10 mouse cellular contexts compared by ENCODE assay signal in the genomic region with DNA sequence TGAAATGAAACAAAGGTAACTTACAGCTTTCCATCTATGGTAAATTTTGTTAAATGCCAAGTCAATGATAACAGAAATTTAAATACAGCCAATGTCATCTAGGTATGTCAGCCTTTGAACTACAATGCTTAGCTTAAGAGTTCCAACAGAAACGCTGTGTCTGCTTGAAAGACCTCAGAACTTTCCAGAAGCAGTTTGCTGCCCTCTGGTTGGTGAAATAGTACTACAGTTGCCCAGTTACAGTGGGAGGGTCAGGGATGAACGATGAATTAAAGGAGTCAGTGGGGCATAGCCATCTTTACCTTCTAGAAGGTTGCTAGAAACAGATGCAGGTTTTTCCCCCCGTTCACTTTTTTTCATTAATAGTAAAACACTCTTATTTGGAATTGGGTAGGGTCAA.
DNase-seq lines count a peak whose midpoint lies in the region; ATAC-seq and TF ChIP-seq lines count a peak whose summit lies in the region.
"Had no signal": no experiment of that assay in that cellular context is flagged by ENCODE, and none has a peak within 500 bp of the region (broad histone marks: within the 10 kb centered on the region; RNA-seq: fewer than 3 reads in every experiment).

No protein-coding gene starts in this region.

- no peak for ATAC-seq in intestine, postnatal 0 days
- ATAC-seq in intestine, embryonic 16.5 days, result no peak

- H3K4me2 ChIP-seq in intestine, postnatal 0 days (replicated peaks; ENCODE audit: low read depth), result no peak overlapping the region
- no peak overlapping the region for H3K4me2 ChIP-seq in intestine, embryonic 16.5 days (ENCODE audit: low read depth, low read length)
- H3K4me2 ChIP-seq: embryonic facial prominence, embryonic 15.5 days had no signal

- no peak overlapping the region for H3K27ac ChIP-seq in intestine, postnatal 0 days (ENCODE audit: low read depth, low read length)
- no peak overlapping the region for H3K27ac ChIP-seq in intestine, embryonic 16.5 days (ENCODE audit: low read length)
- H3K27ac ChIP-seq in spleen, adult 2 months (ENCODE audit: insufficient read depth, low read length), result no peak overlapping the region
- H3K27ac ChIP-seq in cortical plate, adult 2 months (ENCODE audit: insufficient read depth, low read length), result no peak overlapping the region
- H3K27ac ChIP-seq: embryonic facial prominence, embryonic 15.5 days; hindbrain, embryonic 10.5 days had no signal

- peak; percentile 69 for TF ChIP-seq CTCF in intestine, postnatal 0 days (IDR thresholded peaks at IDR 0.05; ENCODE audit: low read depth)
- TF ChIP-seq CTCF in spleen, adult 2 months (IDR thresholded peaks at IDR 0.05; ENCODE audit: extremely low read depth, insufficient read depth, insufficient read length, insufficient replicate concordance), result peak; percentile 11; the same call in 1 of the 2 replicates
- TF ChIP-seq CTCF in cortical plate, adult 2 months (IDR thresholded peaks at IDR 0.05; ENCODE audit: extremely low read depth, insufficient read depth, low read length), result peak; percentile 38; the same call in 1 of the 2 replicates

- no peak for DNase-seq in spleen, adult 2 months (ENCODE audit: low read depth in 1 of 2, low spot score in 2 of 2)
- no peak for DNase-seq in spleen, postnatal 10 days (ENCODE audit: low spot score in 2 of 2)
- DNase-seq in frontal cortex, adult 2 months (ENCODE audit: extremely low spot score in 1 of 2, low spot score in 1 of 2), result no peak
- no peak for DNase-seq in left cerebral cortex, adult 8-10 months (ENCODE audit: low spot score in 2 of 2)
- DNase-seq: thymus, postnatal 4 days had no signal

- H3K4me3 ChIP-seq in intestine, postnatal 0 days (ENCODE audit: low read depth, low read length), result no peak overlapping the region
- no peak overlapping the region for H3K4me3 ChIP-seq in intestine, embryonic 16.5 days (ENCODE audit: low read length)
- H3K4me3 ChIP-seq in spleen, adult 2 months (ENCODE audit: extremely low read depth, insufficient read depth, insufficient read length), result no peak overlapping the region
- H3K4me3 ChIP-seq in cortical plate, adult 2 months (ENCODE audit: insufficient read depth, low read length), result no peak overlapping the region
- H3K4me3 ChIP-seq: embryonic facial prominence, embryonic 15.5 days; hindbrain, embryonic 10.5 days had no signal

- WGBS in intestine, postnatal 0 days, result 67% methylated on average over 3 of the region's 3 CpGs
- 72% methylated on average over 3 of the region's 3 CpGs for WGBS in intestine, embryonic 16.5 days
- WGBS in spleen, adult 2 months, result 52% methylated on average over 3 of the region's 3 CpGs

- no peak for TF ChIP-seq POLR2A in spleen, adult 2 months (IDR thresholded peaks at IDR 0.05; ENCODE audit: low read depth, low read length)
- no peak for TF ChIP-seq POLR2A in cortical plate, adult 2 months (IDR thresholded peaks at IDR 0.05; ENCODE audit: extremely low read depth, insufficient read depth, low read length)

- no peak overlapping the region for H3K9ac ChIP-seq in intestine, postnatal 0 days (ENCODE audit: low read depth, low read length)
- H3K9ac ChIP-seq in intestine, embryonic 16.5 days (ENCODE audit: low read depth, low read length), result no peak overlapping the region
- H3K9ac ChIP-seq: embryonic facial prominence, embryonic 15.5 days had no signal

- H3K4me1 ChIP-seq in intestine, postnatal 0 days (replicated peaks; ENCODE audit: control insufficient read depth, insufficient read depth, low read length), result no peaks in the 10 kb centered on the region
- H3K4me1 ChIP-seq in intestine, embryonic 16.5 days (ENCODE audit: control insufficient read depth, insufficient read depth, low read length), result no peaks in the 10 kb centered on the region
- H3K4me1 ChIP-seq in spleen, adult 2 months (ENCODE audit: control insufficient read depth, insufficient read depth, insufficient read length), result no peaks in the 10 kb centered on the region
- no peaks in the 10 kb centered on the region for H3K4me1 ChIP-seq in cortical plate, adult 2 months (ENCODE audit: control insufficient read depth, insufficient read depth, low read length)
- H3K4me1 ChIP-seq: embryonic facial prominence, embryonic 15.5 days; hindbrain, embryonic 10.5 days had no signal

- no peaks in the 10 kb centered on the region for H3K27me3 ChIP-seq in intestine, postnatal 0 days (replicated peaks; ENCODE audit: control insufficient read depth, insufficient read depth, low read length)
- H3K27me3 ChIP-seq in intestine, embryonic 16.5 days (replicated peaks; ENCODE audit: control insufficient read depth, insufficient read depth, low read length), result no peaks in the 10 kb centered on the region
- no peaks in the 10 kb centered on the region for H3K27me3 ChIP-seq in spleen, adult 2 months (ENCODE audit: control insufficient read depth, insufficient read depth, low read length)
- H3K27me3 ChIP-seq: embryonic facial prominence, embryonic 15.5 days had no signal

- no peaks in the 10 kb centered on the region for H3K36me3 ChIP-seq in intestine, postnatal 0 days (ENCODE audit: control insufficient read depth, insufficient read depth)
- no peaks in the 10 kb centered on the region for H3K36me3 ChIP-seq in intestine, embryonic 16.5 days (ENCODE audit: control insufficient read depth, insufficient read depth, low read length)
- H3K36me3 ChIP-seq in spleen, adult 2 months (ENCODE audit: control insufficient read depth, insufficient read depth, low read length), result no peaks in the 10 kb centered on the region
- H3K36me3 ChIP-seq: embryonic facial prominence, embryonic 15.5 days; hindbrain, embryonic 10.5 days had no signal

- no peaks in the 10 kb centered on the region for H3K9me3 ChIP-seq in intestine, postnatal 0 days (ENCODE audit: control insufficient read depth)
- H3K9me3 ChIP-seq in intestine, embryonic 16.5 days (ENCODE audit: control insufficient read depth, low read length), result no peaks in the 10 kb centered on the region
- H3K9me3 ChIP-seq: embryonic facial prominence, embryonic 15.5 days; hindbrain, embryonic 10.5 days had no signal

Comparison
In these comparisons a context has a peak if more than half of its experiments do, and no peak if none do; other contexts are left out.
1. CTCF ChIP-seq: peak in every context shown above with its lines; median percentile 69 in intestine, postnatal 0 days; 38 in cortical plate, adult 2 months; 11 in spleen, adult 2 months.